Mouse (Mus musculus) forebrain, embryonic 15.5 days (tissue): ENCODE results near the gene Mta3. TPM values are rescaled to one million over a fixed set of nuclear protein-coding genes. Genes with fewer than 3 reads are reported as not detected.
A peak's percentile ranks its signal among the peaks of the same experiment; 100 is the strongest.

ENCODE experiments used
- ATAC-seq: fragments of 200-750 bp; cut with Nextera tagmentation; replicated peaks from 2 replicates; pipeline ENCODE4 v1.8.0; 2017; ENCODE audit warnings: mild to moderate bottlenecking, moderate TSS enrichment, moderate library complexity
- H3K27ac ChIP-seq: fragments of 300-500 bp; sonication (generic); replicated peaks from 2 replicates; pipeline ENCODE4 v1.5.1; 2015; ENCODE audit warnings: mild to moderate bottlenecking, inconsistent platforms
- H3K27me3 ChIP-seq: fragments of 300-500 bp; sonication (generic); 2 replicates; pipeline ENCODE4 v1.6.1; 2015; ENCODE audit warnings: inconsistent platforms
- H3K36me3 ChIP-seq: fragments of 300-500 bp; sonication (generic); 2 replicates; pipeline ENCODE4 v1.6.1; 2015; ENCODE audit warnings: mild to moderate bottlenecking, inconsistent platforms
- H3K4me1 ChIP-seq: fragments of 300-500 bp; sonication (generic); 2 replicates; pipeline ENCODE4 v1.6.1; 2015; ENCODE audit warnings: inconsistent platforms
- H3K4me2 ChIP-seq: fragments of 300-500 bp; sonication (generic); replicated peaks from 2 replicates; pipeline ENCODE4 v1.6.1; 2015; ENCODE audit warnings: mild to moderate bottlenecking, inconsistent platforms
- H3K4me3 ChIP-seq: fragments of 300-500 bp; sonication (generic); 2 replicates; pipeline ENCODE4 v1.5.1; 2015; ENCODE audit warnings: mild to moderate bottlenecking, inconsistent platforms
- H3K9ac ChIP-seq: fragments of 300-500 bp; sonication (generic); replicated peaks from 2 replicates; pipeline ENCODE4 v1.6.1; 2015; ENCODE audit warnings: mild to moderate bottlenecking, inconsistent platforms
- H3K9me3 ChIP-seq: fragments of 300-500 bp; sonication (generic); 2 replicates; pipeline ENCODE4 v1.6.1; 2016; ENCODE audit warnings: inconsistent platforms
- WGBS: fragments of 180-500 bp; shearing (Covaris S2); methylation state at CpG from one replicate; pipeline ENCODE4 v1.1.7; 2015; ENCODE audit warnings: mixed read lengths; 5-methylcytosine and 5-hydroxymethylcytosine counted together
- polyA plus RNA-seq: library from polyadenylated mRNA; unstranded; fragments of >200 nt; fragmentation: Nextera tagmentation; extraction: Ambion mirVana; gene quantifications from 2 replicates; pipeline ENCODE4 v1.2.1, GENCODE M21; 2015

Gene Mta3
- polyA plus RNA-seq, 1 experiment from 2014 or later, result 37.9 TPM

DNA sequence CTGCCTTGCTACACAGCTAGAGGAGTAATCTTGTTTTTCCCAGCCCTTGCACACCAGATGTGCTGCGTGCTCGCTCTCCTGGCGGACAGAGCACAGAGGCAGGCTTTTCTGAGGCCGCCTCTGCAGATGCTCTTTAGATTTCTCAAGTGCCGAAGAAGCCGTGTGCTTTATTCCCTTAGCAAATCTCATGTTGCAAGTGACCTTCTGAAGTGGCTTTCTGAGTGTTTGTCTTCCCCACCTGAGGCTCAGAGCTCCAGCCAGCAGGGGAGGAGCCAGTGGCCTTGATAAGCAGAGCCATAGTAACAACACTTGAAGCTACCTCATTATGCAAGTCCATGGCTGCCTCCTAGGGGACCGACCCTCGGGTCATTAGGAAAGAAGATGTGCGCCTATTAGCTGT is 98.0 kb downstream of the Mta3 start:
- no peak for ATAC-seq
- WGBS, result 73% methylated on average over 9 of the region's 9 CpGs
- no peak overlapping the region for H3K4me2 ChIP-seq

DNA sequence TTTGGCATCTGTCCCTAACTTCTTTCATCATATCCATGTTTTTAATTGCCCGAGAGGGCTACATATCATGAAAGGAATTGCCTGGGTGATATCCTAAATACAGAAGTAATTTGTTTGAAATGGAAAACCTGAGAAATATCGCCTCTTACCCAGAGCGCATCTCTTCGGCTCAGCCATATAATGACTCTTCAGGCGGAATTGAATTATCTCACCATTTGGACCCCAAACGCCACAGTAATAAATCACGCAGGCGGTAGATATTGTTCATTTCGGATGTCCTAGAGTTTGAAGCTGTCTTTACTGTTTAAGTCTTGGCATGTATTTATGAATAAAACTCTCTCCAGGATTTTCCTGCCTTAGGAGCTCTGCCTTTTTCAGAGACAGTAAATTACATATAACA is 99.1 kb downstream of the Mta3 start:
- H3K4me1 ChIP-seq, result no peaks in the 10 kb centered on the region
- peaks cover 18% of the 10 kb centered on the region for H3K36me3 ChIP-seq
- no peak overlapping the region for H3K27ac ChIP-seq
- no peaks in the 10 kb centered on the region for H3K9me3 ChIP-seq
- no peaks in the 10 kb centered on the region for H3K27me3 ChIP-seq
- ATAC-seq, result no peak
- H3K4me2 ChIP-seq, result no peak overlapping the region
- H3K9ac ChIP-seq, result no peak overlapping the region
- H3K4me3 ChIP-seq, result no peak overlapping the region
- 93% methylated on average over 9 of the region's 9 CpGs for WGBS

More for the DNA sequence above, 98.0 kb downstream of the Mta3 start:
- Histone ChIP-seq H3K9me3 (no peaks in the 10 kb centered on the region), H3K9ac (no peak overlapping the region), H3K4me1 (no peaks in the 10 kb centered on the region), H3K27ac (no peak overlapping the region), H3K36me3 (peaks cover 18% of the 10 kb centered on the region), H3K27me3 (no peaks in the 10 kb centered on the region), H3K4me3 (no peak overlapping the region)

DNA sequence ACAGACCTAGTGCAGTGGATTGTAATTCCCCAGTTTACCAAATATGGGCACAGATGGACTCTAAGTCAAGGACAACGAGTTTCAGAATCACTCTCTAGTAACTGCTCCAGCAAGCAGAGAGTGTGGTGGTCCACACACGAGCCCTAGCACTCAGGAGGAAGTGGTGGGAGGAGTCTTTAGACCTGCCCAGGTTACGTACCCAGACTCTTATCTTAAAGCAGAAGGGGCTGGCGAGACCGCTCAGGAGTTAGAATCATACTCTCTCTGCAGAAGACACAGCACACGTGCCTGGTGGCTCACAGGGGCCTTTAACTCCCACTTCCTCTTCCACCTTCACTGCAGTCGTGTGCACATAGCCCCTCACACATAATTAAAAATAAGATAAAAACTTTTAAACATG is 101.4 kb downstream of the Mta3 start:
- Histone ChIP-seq H3K4me3 (no peak overlapping the region), H3K36me3 (peaks cover 13% of the 10 kb centered on the region; the same call in 1 of the 2 replicates), H3K27me3 (no peaks in the 10 kb centered on the region), H3K4me1 (no peaks in the 10 kb centered on the region), H3K27ac (no peak overlapping the region), H3K9ac (no peak overlapping the region), H3K9me3 (no peaks in the 10 kb centered on the region), H3K4me2 (no peak overlapping the region)
- no peak for ATAC-seq
- 85% methylated on average over 7 of the region's 7 CpGs for WGBS

DNA sequence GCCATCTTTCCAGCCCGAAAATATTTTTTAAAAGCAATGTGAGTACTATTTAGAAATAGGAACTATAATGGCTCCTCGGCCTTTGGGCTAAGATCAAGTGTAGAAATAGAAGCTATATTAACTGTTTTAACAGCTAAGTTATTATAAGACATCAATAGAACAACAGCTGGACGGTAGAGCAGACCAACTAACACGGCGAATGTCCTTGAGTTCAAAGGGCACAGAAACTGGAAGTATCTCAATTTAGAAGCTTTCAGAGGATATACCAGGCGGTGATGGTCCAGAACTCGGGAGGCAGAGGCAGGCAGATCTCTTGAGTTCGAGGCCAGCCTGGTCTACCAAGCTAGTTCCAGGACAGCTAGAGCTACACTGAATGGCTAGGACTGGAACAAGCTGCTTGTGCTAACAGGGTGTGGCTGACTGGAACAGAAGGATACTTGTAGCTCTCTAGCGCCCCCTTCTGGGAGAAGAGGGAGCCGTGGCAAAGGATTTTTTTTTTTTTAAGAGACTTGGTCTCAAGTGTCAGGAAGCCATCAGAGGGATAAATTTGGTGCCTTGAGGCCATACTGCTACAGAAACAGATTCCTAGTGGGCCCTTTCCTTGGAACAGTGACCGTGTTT is 101.9 kb downstream of the Mta3 start:
- Histone ChIP-seq H3K9me3 (no peaks in the 10 kb centered on the region), H3K9ac (no peak overlapping the region), H3K36me3 (peaks cover 13% of the 10 kb centered on the region; the same call in 1 of the 2 replicates), H3K27ac (no peak overlapping the region), H3K4me2 (no peak overlapping the region), H3K27me3 (no peaks in the 10 kb centered on the region), H3K4me1 (no peaks in the 10 kb centered on the region), H3K4me3 (no peak overlapping the region)
- no peak for ATAC-seq
- 79% methylated on average over 11 of the region's 11 CpGs for WGBS

DNA sequence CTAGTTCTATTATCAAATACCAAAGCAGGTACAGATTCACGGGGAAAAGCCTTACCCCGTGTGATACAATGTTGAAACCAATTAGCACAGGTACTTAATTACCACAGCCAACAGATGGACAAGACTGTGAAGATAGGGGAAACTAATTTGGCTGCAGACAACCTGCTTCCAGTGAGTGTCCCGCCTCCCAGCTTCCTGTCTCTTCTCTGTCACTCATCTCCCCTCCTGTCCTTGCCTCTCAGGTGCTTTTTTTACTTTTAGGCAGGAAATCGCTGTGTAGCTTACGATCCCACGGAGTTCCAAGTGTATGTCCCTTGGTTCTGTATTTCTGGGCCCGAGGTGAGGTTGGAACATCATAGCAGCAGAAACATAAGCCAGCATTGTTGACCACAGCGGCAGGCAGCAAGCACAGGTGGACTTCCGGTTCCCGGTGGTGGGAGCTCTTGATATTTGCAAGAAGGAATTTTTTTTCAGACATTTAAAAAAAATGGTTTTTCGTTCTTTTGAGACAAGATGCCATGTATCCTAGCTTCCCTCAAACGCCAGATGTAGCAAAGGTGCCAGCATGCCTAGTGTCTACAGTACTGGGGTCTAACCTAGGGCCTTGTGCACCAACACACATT is 102.6 kb downstream of the Mta3 start:
- H3K4me1 ChIP-seq, result no peaks in the 10 kb centered on the region
- H3K4me2 ChIP-seq, result no peak overlapping the region
- peaks cover 13% of the 10 kb centered on the region; the same call in 1 of the 2 replicates for H3K36me3 ChIP-seq
- ATAC-seq, result no peak
- no peak overlapping the region for H3K27ac ChIP-seq
- no peaks in the 10 kb centered on the region for H3K27me3 ChIP-seq
- no peaks in the 10 kb centered on the region for H3K9me3 ChIP-seq
- no peak overlapping the region for H3K9ac ChIP-seq
- 87% methylated on average over 12 of the region's 12 CpGs for WGBS
- H3K4me3 ChIP-seq, result no peak overlapping the region

DNA sequence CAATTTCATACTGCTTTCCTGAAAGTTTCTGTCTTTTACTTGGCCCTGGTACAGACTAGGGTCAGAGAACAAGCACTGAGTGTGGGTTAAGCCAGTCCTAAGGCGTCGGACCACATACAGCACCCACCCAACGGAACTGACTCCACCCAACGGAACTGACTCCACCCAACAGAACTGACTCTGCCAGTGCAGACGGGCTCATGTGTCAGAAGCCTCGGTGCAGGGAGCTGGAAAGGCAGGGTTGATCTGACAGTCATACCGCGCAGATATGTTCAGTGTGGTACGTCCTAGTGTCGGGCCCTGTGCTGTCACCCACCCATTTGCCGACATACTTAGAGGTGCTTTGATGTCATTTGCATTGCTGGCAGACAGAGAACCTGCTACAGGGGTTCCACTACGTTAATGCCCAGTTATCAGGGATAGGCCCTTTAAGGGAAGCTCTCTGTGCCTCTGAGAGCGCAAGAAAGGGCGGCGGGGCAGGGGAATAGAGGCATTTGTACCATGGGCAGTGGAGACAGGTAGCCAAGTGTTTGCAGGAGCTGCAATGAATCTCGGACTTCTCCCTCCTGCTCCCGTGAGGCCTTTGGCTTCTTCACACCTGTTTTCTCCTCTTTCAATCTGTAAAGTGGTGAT is 103.3 kb downstream of the Mta3 start:
- Histone ChIP-seq H3K27me3 (no peaks in the 10 kb centered on the region), H3K9me3 (no peaks in the 10 kb centered on the region)
- 91% methylated on average over 17 of the region's 17 CpGs for WGBS

DNA sequence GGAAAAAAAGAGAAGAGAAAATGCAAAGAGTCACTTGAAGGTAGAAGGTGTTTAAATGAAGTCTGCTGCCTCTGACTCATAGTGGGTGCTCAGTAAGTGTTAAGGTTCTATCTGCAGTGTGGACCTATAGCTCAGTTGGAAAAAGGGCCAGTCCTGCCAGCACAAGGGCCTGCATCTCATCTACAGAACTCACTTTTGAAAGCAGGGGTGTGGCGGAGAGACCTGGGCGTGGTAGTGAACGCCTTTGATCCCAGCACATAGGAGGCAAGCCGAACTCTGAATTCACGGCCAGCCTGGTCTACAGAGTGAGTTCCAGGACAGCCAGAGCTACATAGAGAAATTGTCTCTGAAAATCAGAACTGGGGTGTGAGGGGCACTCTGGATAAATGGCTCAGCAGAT is 104.3 kb downstream of the Mta3 start:
- no peaks in the 10 kb centered on the region for H3K9me3 ChIP-seq
- H3K4me1 ChIP-seq, result no peaks in the 10 kb centered on the region
- WGBS, result 99% methylated on average over 5 of the region's 5 CpGs
- H3K36me3 ChIP-seq, result peaks cover 6% of the 10 kb centered on the region; the same call in 1 of the 2 replicates
- no peak overlapping the region for H3K4me3 ChIP-seq
- ATAC-seq, result no peak
- H3K4me2 ChIP-seq, result no peak overlapping the region
- no peak overlapping the region for H3K9ac ChIP-seq
- H3K27ac ChIP-seq, result no peak overlapping the region
- no peaks in the 10 kb centered on the region for H3K27me3 ChIP-seq

More for the DNA sequence above, 103.3 kb downstream of the Mta3 start:
- H3K36me3 ChIP-seq, result peaks cover 12% of the 10 kb centered on the region; the same call in 1 of the 2 replicates
- no peak overlapping the region for H3K4me3 ChIP-seq
- no peak overlapping the region for H3K9ac ChIP-seq
- no peak overlapping the region for H3K27ac ChIP-seq
- no peak overlapping the region for H3K4me2 ChIP-seq
- no peaks in the 10 kb centered on the region for H3K4me1 ChIP-seq
- ATAC-seq, result no peak

DNA sequence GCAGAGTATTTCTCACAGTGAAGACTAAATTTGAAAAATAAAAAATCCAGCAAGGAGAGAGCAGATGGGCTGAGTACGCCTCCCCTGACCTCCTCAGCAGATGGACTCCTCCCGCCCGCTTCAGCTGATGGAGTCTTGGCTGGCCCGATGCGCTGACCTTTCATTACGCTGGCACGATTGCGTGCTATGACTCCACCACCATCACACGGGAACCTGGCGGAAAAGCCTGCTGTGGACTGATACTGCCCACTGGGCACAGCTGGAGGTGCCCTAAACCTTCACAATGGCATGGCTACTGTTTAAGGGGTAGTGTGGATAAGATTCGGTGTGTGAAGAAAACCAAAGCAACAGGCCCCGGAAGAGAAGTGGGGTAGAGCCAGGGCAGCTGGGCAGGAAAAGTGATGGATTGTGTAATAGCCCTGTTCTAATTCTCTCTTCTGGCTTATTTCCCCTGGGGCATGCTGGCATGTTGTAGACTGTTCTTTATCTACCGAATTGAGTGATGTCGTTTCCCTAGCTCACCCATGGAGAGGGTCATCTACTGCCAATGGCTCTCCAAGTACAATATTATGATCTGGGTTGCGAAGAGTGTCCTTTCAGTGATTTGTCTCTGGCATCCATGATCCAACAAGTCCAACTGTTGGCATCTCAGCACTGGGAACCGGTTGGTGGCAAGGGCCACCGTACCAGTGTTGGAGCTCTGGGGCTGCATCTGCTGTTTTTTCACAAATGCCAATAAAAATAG is 106.4 kb downstream of the Mta3 start:
- no peaks in the 10 kb centered on the region for H3K4me1 ChIP-seq
- H3K36me3 ChIP-seq, result no peaks in the 10 kb centered on the region; the same call in 1 of the 2 replicates
- ATAC-seq, result no peak; the same call in 1 of the 2 replicates
- H3K27ac ChIP-seq, result no peak overlapping the region
- H3K4me2 ChIP-seq, result no peak overlapping the region
- no peaks in the 10 kb centered on the region for H3K27me3 ChIP-seq
- no peak overlapping the region for H3K4me3 ChIP-seq
- no peak overlapping the region for H3K9ac ChIP-seq
- no peaks in the 10 kb centered on the region for H3K9me3 ChIP-seq
- WGBS, result 85% methylated on average over 17 of the region's 17 CpGs

DNA sequence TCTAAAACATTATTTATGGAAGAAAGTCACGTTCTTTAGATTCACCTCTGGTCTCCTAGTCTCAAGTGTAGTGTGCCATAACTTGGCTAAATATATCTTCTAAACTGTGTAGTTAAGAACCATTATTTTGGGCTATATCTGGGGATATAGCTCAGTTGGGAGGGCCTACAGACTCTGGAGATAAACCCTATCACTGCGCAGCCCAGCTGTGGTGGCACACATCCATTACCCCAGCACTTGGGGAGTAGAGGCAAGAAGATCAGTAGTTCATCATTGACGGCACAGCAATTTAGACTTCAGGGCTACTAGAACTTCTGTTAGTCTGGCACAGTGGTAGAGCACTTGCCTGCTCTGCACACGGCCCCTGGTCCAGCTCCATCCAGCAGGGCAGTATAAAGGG is 107.1 kb downstream of the Mta3 start:
- WGBS, result 91% methylated on average over 4 of the region's 4 CpGs
- no peaks in the 10 kb centered on the region for H3K9me3 ChIP-seq
- ATAC-seq, result no peak
- H3K4me3 ChIP-seq, result no peak overlapping the region
- H3K36me3 ChIP-seq, result no peaks in the 10 kb centered on the region; the same call in 1 of the 2 replicates
- H3K27me3 ChIP-seq, result no peaks in the 10 kb centered on the region
- H3K4me1 ChIP-seq, result no peaks in the 10 kb centered on the region
- H3K27ac ChIP-seq, result no peak overlapping the region
- no peak overlapping the region for H3K9ac ChIP-seq
- H3K4me2 ChIP-seq, result no peak overlapping the region

DNA sequence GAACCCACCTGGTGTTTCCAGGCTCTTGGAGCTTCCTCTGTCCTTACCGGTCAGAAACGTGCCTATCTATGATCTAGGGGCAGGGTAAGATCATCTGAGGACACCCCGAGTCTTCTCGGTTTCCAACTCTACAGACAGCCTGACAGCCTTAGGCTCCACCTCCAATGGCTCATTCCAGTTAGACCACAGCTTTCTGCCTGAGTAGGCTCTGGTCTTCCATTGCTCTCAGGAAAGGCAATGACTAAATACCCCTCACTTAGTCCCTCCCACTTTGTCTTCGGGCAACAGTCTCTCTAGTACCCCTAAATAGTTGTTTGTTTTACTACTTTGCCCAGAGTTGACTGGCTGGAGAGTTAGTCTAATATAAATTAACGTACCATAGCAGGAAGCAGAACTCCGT is 111.0 kb downstream of the Mta3 start:
- 89% methylated on average over 7 of the region's 7 CpGs for WGBS
- no peak for ATAC-seq
- no peaks in the 10 kb centered on the region for H3K27me3 ChIP-seq
- no peak overlapping the region for H3K27ac ChIP-seq
- H3K9me3 ChIP-seq, result no peaks in the 10 kb centered on the region
- no peak overlapping the region for H3K4me2 ChIP-seq
- H3K4me1 ChIP-seq, result peaks cover 14% of the 10 kb centered on the region
- no peak overlapping the region for H3K4me3 ChIP-seq
- H3K9ac ChIP-seq, result no peak overlapping the region
- H3K36me3 ChIP-seq, result no peaks in the 10 kb centered on the region

DNA sequence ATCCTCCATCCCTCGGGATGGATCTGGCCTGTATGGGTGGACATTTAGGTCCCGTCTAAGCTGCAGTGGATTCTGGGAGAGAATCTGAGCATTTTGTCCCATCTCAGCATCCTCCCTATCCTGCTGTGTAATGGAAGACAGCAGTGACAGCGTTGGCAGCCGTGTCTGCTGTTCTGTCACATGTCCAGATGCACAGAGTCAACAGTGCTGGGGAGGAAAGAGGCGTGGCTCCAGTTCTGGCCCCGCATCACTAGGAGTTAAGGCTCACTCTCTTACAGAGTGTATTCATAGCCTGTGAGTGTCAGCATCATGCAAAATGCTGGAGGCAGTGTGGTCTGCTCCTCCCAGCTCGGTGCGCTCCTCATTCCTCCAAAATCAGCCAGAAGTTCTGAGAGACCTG is 113.5 kb downstream of the Mta3 start:
- H3K9me3 ChIP-seq, result no peaks in the 10 kb centered on the region
- H3K4me3 ChIP-seq, result no peak overlapping the region
- no peak overlapping the region for H3K27ac ChIP-seq
- 75% methylated on average over 8 of the region's 8 CpGs for WGBS
- H3K4me2 ChIP-seq, result no peak overlapping the region
- H3K9ac ChIP-seq, result no peak overlapping the region
- ATAC-seq, result peak; percentile 13; the same call in 1 of the 2 replicates
- H3K36me3 ChIP-seq, result no peaks in the 10 kb centered on the region
- H3K27me3 ChIP-seq, result no peaks in the 10 kb centered on the region
- peaks cover 14% of the 10 kb centered on the region for H3K4me1 ChIP-seq

DNA sequence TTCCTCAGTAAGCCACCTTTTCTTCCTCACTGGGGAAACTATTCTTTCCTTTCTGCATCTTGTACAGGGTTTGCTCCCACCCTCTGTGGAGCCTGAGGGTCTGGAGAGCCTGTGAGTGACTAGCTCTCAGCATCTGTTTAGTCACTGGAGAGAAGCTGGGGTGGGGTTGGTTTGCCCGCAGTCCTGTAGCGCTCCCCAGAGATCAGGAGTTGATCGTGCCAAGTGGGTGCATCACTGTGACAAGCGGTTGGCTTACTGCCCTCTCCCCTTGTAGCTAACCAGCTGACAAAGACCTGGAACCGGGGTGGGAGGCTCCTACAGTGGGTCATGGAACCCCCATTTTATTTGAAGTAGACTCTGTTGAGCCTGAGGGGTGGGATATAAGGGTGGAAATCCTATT is 114.7 kb downstream of the Mta3 start:
- H3K9ac ChIP-seq, result no peak overlapping the region
- H3K4me2 ChIP-seq, result no peak overlapping the region
- no peak; the same call in 1 of the 2 replicates for ATAC-seq
- no peaks in the 10 kb centered on the region for H3K36me3 ChIP-seq
- WGBS, result 62% methylated on average over 5 of the region's 5 CpGs
- no peaks in the 10 kb centered on the region for H3K9me3 ChIP-seq
- no peak overlapping the region for H3K4me3 ChIP-seq
- H3K27ac ChIP-seq, result no peak overlapping the region
- no peaks in the 10 kb centered on the region for H3K27me3 ChIP-seq
- H3K4me1 ChIP-seq, result peaks cover 14% of the 10 kb centered on the region
